In genomic region chr12:54450369-54450768, GRCm38 (mm10) we compare ENCODE assay signal across 12 mouse cellular contexts.
DNase-seq lines count a peak whose midpoint lies in the region.
"Had no signal": no experiment of that assay in that cellular context is flagged by ENCODE, and none has a peak within 500 bp of the region (broad histone marks: within the 10 kb centered on the region; RNA-seq: fewer than 3 reads in every experiment).

No protein-coding gene starts in this region.

- DNase-seq in adrenal gland, postnatal 10 days = peak; percentile 54
- DNase-seq in adrenal gland, adult 18-20 months (ENCODE audit: low spot score in 2 of 2) = no peak
- DNase-seq in adrenal gland, postnatal 25 days = peak; percentile 4
- no peak for DNase-seq in adrenal gland, adult 8-10 months
- DNase-seq in MN1 (ENCODE audit: low spot score) = peak; percentile 42
- DNase-seq: B cell, adult 2 months; cerebellum, adult 11 months; cerebellum, adult 18-20 months; cerebellum, adult 8-10 months; cerebellum, adult 9-11 months; cerebellum, postnatal 36 days; embryo, embryonic 11 days had no signal

Comparison
In these comparisons a context has a peak if more than half of its experiments do, and no peak if none do; other contexts are left out.
1. DNase-seq: peak in adrenal gland, postnatal 10 days (single experiment), adrenal gland, postnatal 25 days (single experiment) and MN1 (single experiment); none in adrenal gland, adult 18-20 months (0 of 2) and adrenal gland, adult 8-10 months (single experiment).